Mouse (Mus musculus) cortical plate, adult 2 months (tissue): Measurements from ENCODE around the gene Gys2.

Experiments used
- CTCF ChIP-seq: fragments of 200-500 bp; IDR thresholded peaks from 2 replicates; pipeline ENCODE4 v1.5.1; 2011; ENCODE audit warnings: mild to moderate bottlenecking, control low read depth, low read length; ENCODE audit not compliant: insufficient read depth; ENCODE audit errors: extremely low read depth
- POLR2A ChIP-seq: fragments of 200-500 bp; IDR thresholded peaks from 2 replicates; pipeline ENCODE4 v1.6.1; 2011; ENCODE audit warnings: mild to moderate bottlenecking, low read length, control low read depth; ENCODE audit not compliant: insufficient read depth; ENCODE audit errors: extremely low read depth

DNA sequence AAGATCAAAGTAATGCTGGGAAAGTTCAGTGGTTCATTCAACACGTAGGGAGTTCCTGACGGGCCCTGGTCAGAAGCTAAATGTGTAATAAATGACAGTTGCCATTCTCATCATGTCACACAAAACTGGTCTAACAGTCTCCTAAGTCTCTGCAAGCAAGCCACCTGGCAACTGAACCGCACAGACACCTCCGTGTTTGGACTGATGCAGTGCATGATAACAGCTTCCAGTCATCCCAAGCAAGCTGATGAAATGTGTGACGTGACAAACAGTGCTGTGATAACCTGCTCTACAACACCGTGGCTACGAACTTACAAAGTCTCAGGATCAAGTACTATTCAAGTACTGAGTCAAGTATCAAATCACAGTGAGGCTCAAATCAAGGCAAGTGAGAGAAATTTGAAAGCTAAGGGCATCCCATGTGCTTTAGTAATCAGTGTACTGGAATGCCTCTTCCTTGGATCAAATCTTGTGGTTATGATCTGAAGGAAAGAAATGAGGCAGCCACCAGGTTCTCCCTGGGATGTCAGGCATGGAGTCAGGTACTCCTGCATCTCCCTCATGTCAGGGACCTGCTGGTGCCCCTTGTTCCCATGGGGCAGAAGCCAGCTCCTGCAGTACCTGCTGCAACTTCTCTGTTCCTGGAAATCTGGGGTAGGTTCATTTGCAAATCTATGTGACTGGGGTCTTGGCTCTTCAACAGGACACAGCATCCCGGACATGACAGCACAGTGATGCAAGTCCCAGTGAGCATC is 94.2 kb downstream of the Gys2 start:
- TF ChIP-seq CTCF (no peak), POLR2A (no peak)
